Mouse (Mus musculus): ENCODE measurements at regions not wholly inside any gene's neighbourhood (a gene's known extent, or its start where the extent isn't known, plus 50 kb on each side); places are given as distances from the start of the nearest gene placed in this dataset.

DNA sequence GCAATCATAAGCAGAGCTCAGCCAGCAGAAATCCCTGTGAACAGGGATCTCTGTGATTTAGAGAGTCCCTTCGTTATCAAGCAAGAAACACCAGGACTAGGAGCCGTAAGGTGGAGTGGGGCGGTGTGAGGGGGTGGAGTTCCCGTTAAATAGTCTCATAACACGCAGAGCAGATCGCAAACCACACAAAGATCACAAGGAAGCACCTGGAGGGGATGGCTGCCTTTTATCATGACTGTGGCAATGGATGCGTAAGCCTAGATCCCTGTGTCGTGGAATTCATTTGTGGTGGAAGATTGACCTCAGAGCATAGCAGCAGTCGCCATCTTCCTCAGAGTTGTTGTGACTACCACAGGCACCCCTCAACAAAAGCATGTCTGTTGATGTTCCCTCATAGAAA is 159.0 kb upstream of the Haao start:
- no peak for TF ChIP-seq CTCF (IDR thresholded peaks at IDR 0.05; ENCODE audit: control insufficient read depth, insufficient read depth, low read length)
- no peak for TF ChIP-seq POLR2A (IDR thresholded peaks at IDR 0.05; ENCODE audit: borderline replicate concordance, control insufficient read depth, low read depth, low read length)
